Mouse (Mus musculus) forebrain, embryonic 15.5 days (tissue): ENCODE measurements around the gene Tecta. TPM values are rescaled to one million over a fixed set of nuclear protein-coding genes. Genes with fewer than 3 reads are reported as not detected.

ENCODE experiments used
- ATAC-seq: fragments of 200-750 bp; cut with Nextera tagmentation; replicated peaks from 2 replicates; pipeline ENCODE4 v1.8.0; 2017; ENCODE audit warnings: mild to moderate bottlenecking, moderate TSS enrichment, moderate library complexity
- H3K27ac ChIP-seq: fragments of 300-500 bp; sonication (generic); replicated peaks from 2 replicates; pipeline ENCODE4 v1.5.1; 2015; ENCODE audit warnings: mild to moderate bottlenecking, inconsistent platforms
- H3K27me3 ChIP-seq: fragments of 300-500 bp; sonication (generic); 2 replicates; pipeline ENCODE4 v1.6.1; 2015; ENCODE audit warnings: inconsistent platforms
- H3K36me3 ChIP-seq: fragments of 300-500 bp; sonication (generic); 2 replicates; pipeline ENCODE4 v1.6.1; 2015; ENCODE audit warnings: mild to moderate bottlenecking, inconsistent platforms
- H3K4me1 ChIP-seq: fragments of 300-500 bp; sonication (generic); 2 replicates; pipeline ENCODE4 v1.6.1; 2015; ENCODE audit warnings: inconsistent platforms
- H3K4me2 ChIP-seq: fragments of 300-500 bp; sonication (generic); replicated peaks from 2 replicates; pipeline ENCODE4 v1.6.1; 2015; ENCODE audit warnings: mild to moderate bottlenecking, inconsistent platforms
- H3K4me3 ChIP-seq: fragments of 300-500 bp; sonication (generic); 2 replicates; pipeline ENCODE4 v1.5.1; 2015; ENCODE audit warnings: mild to moderate bottlenecking, inconsistent platforms
- H3K9ac ChIP-seq: fragments of 300-500 bp; sonication (generic); replicated peaks from 2 replicates; pipeline ENCODE4 v1.6.1; 2015; ENCODE audit warnings: mild to moderate bottlenecking, inconsistent platforms
- H3K9me3 ChIP-seq: fragments of 300-500 bp; sonication (generic); 2 replicates; pipeline ENCODE4 v1.6.1; 2016; ENCODE audit warnings: inconsistent platforms
- WGBS: fragments of 180-500 bp; shearing (Covaris S2); methylation state at CpG from one replicate; pipeline ENCODE4 v1.1.7; 2015; ENCODE audit warnings: mixed read lengths; 5-methylcytosine and 5-hydroxymethylcytosine counted together
- polyA plus RNA-seq: library from polyadenylated mRNA; unstranded; fragments of >200 nt; fragmentation: Nextera tagmentation; extraction: Ambion mirVana; gene quantifications from 2 replicates; pipeline ENCODE4 v1.2.1, GENCODE M21; 2015

Tecta gene
- polyA plus RNA-seq, 1 experiment from 2014 or later: 0.36 TPM

- Histone ChIP-seq H3K9ac (no peak overlapping the region), H3K27ac (no peak overlapping the region), H3K27me3 (no peaks in the 10 kb centered on the region), H3K4me3 (no peak overlapping the region), H3K36me3 (no peaks in the 10 kb centered on the region), H3K4me2 (no peak overlapping the region), H3K9me3 (no peaks in the 10 kb centered on the region), H3K4me1 (no peaks in the 10 kb centered on the region)
- no peak for ATAC-seq
- 66% methylated on average over 4 of the region's 4 CpGs for WGBS
Observed at GRCm38 (mm10) chr9:42314959-42315358, 84.8 kb downstream of the Tecta start.

GRCm38 (mm10) chr9:42314388-42314787 lies 85.3 kb downstream of the Tecta start:
- H3K4me2 ChIP-seq: no peak overlapping the region
- no peak overlapping the region for H3K27ac ChIP-seq
- no peaks in the 10 kb centered on the region for H3K4me1 ChIP-seq
- 86% methylated on average over 6 of the region's 6 CpGs for WGBS
- H3K27me3 ChIP-seq: no peaks in the 10 kb centered on the region
- no peak for ATAC-seq
- H3K9ac ChIP-seq: no peak overlapping the region
- H3K4me3 ChIP-seq: no peak overlapping the region
- no peaks in the 10 kb centered on the region for H3K9me3 ChIP-seq
- no peaks in the 10 kb centered on the region for H3K36me3 ChIP-seq

GRCm38 (mm10) chr9:42313872-42314271 lies 85.9 kb downstream of the Tecta start:
- no peaks in the 10 kb centered on the region for H3K4me1 ChIP-seq
- H3K9ac ChIP-seq: no peak overlapping the region
- ATAC-seq: no peak
- WGBS: 20% methylated on average over 3 of the region's 3 CpGs
- no peak overlapping the region for H3K4me2 ChIP-seq
- H3K4me3 ChIP-seq: no peak overlapping the region
- no peaks in the 10 kb centered on the region for H3K36me3 ChIP-seq
- H3K27me3 ChIP-seq: no peaks in the 10 kb centered on the region
- H3K9me3 ChIP-seq: no peaks in the 10 kb centered on the region
- no peak overlapping the region for H3K27ac ChIP-seq

- no peaks in the 10 kb centered on the region for H3K27me3 ChIP-seq
- H3K36me3 ChIP-seq: no peaks in the 10 kb centered on the region
- no peak overlapping the region for H3K4me2 ChIP-seq
- H3K27ac ChIP-seq: no peak overlapping the region
- no peak overlapping the region for H3K4me3 ChIP-seq
- whole genome bisulfite sequencing: 95% methylated on average over 3 of the region's 3 CpGs
- H3K9ac ChIP-seq: no peak overlapping the region
- no peaks in the 10 kb centered on the region for H3K4me1 ChIP-seq
- H3K9me3 ChIP-seq: no peaks in the 10 kb centered on the region
- ATAC-seq: no peak
Observed at GRCm38 (mm10) chr9:42311311-42311710, 88.4 kb downstream of the Tecta start.

- WGBS: 93% methylated on average over 4 of the region's 4 CpGs
Observed at GRCm38 (mm10) chr9:42303894-42304293, 95.8 kb downstream of the Tecta start.

GRCm38 (mm10) chr9:42301082-42301633 lies 98.6 kb downstream of the Tecta start:
- Histone ChIP-seq H3K9ac (no peak overlapping the region), H3K36me3 (no peaks in the 10 kb centered on the region), H3K27ac (no peak overlapping the region), H3K4me1 (no peaks in the 10 kb centered on the region), H3K9me3 (no peaks in the 10 kb centered on the region), H3K27me3 (no peaks in the 10 kb centered on the region), H3K4me2 (no peak overlapping the region), H3K4me3 (no peak overlapping the region)
- ATAC-seq: no peak
- WGBS: 87% methylated on average over 6 of the region's 6 CpGs

More at GRCm38 (mm10) chr9:42303894-42304293, 95.8 kb downstream of the Tecta start:
- H3K27ac ChIP-seq: no peak overlapping the region
- no peaks in the 10 kb centered on the region for H3K9me3 ChIP-seq
- H3K4me3 ChIP-seq: no peak overlapping the region
- no peaks in the 10 kb centered on the region for H3K36me3 ChIP-seq
- no peaks in the 10 kb centered on the region for H3K27me3 ChIP-seq
- ATAC-seq: no peak
- no peaks in the 10 kb centered on the region for H3K4me1 ChIP-seq
- H3K9ac ChIP-seq: no peak overlapping the region
- H3K4me2 ChIP-seq: no peak overlapping the region

GRCm38 (mm10) chr9:42296297-42296922 lies 103.3 kb downstream of the Tecta start:
- Histone ChIP-seq H3K4me1 (peaks cover 2% of the 10 kb centered on the region; the same call in 1 of the 2 replicates), H3K27ac (no peak overlapping the region), H3K36me3 (no peaks in the 10 kb centered on the region), H3K9ac (no peak overlapping the region), H3K27me3 (no peaks in the 10 kb centered on the region), H3K4me3 (no peak overlapping the region), H3K4me2 (no peak overlapping the region), H3K9me3 (no peaks in the 10 kb centered on the region)
- 95% methylated on average over 10 of the region's 10 CpGs for WGBS
- no peak for ATAC-seq

- no peak overlapping the region for H3K4me2 ChIP-seq
- H3K27me3 ChIP-seq: no peaks in the 10 kb centered on the region
- H3K27ac ChIP-seq: no peak overlapping the region
- H3K9ac ChIP-seq: no peak overlapping the region
- ATAC-seq: no peak
- peaks cover 2% of the 10 kb centered on the region; the same call in 1 of the 2 replicates for H3K4me1 ChIP-seq
- no peaks in the 10 kb centered on the region for H3K9me3 ChIP-seq
- H3K36me3 ChIP-seq: no peaks in the 10 kb centered on the region
- no peak overlapping the region for H3K4me3 ChIP-seq
- 80% methylated on average over 2 of the region's 2 CpGs for WGBS
Observed at GRCm38 (mm10) chr9:42294131-42294530, 105.6 kb downstream of the Tecta start.

- Histone ChIP-seq H3K27me3 (no peaks in the 10 kb centered on the region), H3K9ac (no peak overlapping the region), H3K4me2 (no peak overlapping the region), H3K9me3 (no peaks in the 10 kb centered on the region), H3K4me1 (peaks cover 2% of the 10 kb centered on the region; the same call in 1 of the 2 replicates), H3K36me3 (no peaks in the 10 kb centered on the region), H3K4me3 (no peak overlapping the region), H3K27ac (no peak overlapping the region)
- ATAC-seq: no peak
- WGBS: 75% methylated on average over 3 of the region's 3 CpGs
Observed at GRCm38 (mm10) chr9:42293596-42293995, 106.1 kb downstream of the Tecta start.

- no peak overlapping the region for H3K27ac ChIP-seq
- no peak overlapping the region for H3K4me3 ChIP-seq
- peaks cover 2% of the 10 kb centered on the region; the same call in 1 of the 2 replicates for H3K4me1 ChIP-seq
- 34% methylated on average over 7 of the region's 7 CpGs for WGBS
- ATAC-seq: no peak
- no peaks in the 10 kb centered on the region for H3K27me3 ChIP-seq
- no peak overlapping the region for H3K9ac ChIP-seq
- no peak overlapping the region for H3K4me2 ChIP-seq
- no peaks in the 10 kb centered on the region for H3K36me3 ChIP-seq
- no peaks in the 10 kb centered on the region for H3K9me3 ChIP-seq
Observed at GRCm38 (mm10) chr9:42293051-42293450, 106.7 kb downstream of the Tecta start.

- Histone ChIP-seq H3K27ac (no peak overlapping the region), H3K9ac (no peak overlapping the region), H3K36me3 (no peaks in the 10 kb centered on the region), H3K4me1 (no peaks in the 10 kb centered on the region), H3K27me3 (no peaks in the 10 kb centered on the region), H3K9me3 (no peaks in the 10 kb centered on the region), H3K4me2 (no peak overlapping the region), H3K4me3 (no peak overlapping the region)
- 80% methylated on average over 4 of the region's 4 CpGs for WGBS
- no peak for ATAC-seq
Observed at GRCm38 (mm10) chr9:42279676-42280075, 120.1 kb downstream of the Tecta start.
